Mouse (Mus musculus) spleen, adult 2 months (tissue): Measurements from ENCODE around the gene Psap.

Experiments used
- CTCF ChIP-seq: fragments of 200-500 bp; IDR thresholded peaks from 2 replicates; pipeline ENCODE4 v1.5.1; 2011; ENCODE audit warnings: mild to moderate bottlenecking, inconsistent platforms; ENCODE audit not compliant: insufficient read depth, insufficient read length, insufficient replicate concordance; ENCODE audit errors: extremely low read depth
- POLR2A ChIP-seq: fragments of 200-500 bp; IDR thresholded peaks from 2 replicates; pipeline ENCODE4 v1.6.1; 2011; ENCODE audit warnings: low read depth, low read length, inconsistent platforms

DNA sequence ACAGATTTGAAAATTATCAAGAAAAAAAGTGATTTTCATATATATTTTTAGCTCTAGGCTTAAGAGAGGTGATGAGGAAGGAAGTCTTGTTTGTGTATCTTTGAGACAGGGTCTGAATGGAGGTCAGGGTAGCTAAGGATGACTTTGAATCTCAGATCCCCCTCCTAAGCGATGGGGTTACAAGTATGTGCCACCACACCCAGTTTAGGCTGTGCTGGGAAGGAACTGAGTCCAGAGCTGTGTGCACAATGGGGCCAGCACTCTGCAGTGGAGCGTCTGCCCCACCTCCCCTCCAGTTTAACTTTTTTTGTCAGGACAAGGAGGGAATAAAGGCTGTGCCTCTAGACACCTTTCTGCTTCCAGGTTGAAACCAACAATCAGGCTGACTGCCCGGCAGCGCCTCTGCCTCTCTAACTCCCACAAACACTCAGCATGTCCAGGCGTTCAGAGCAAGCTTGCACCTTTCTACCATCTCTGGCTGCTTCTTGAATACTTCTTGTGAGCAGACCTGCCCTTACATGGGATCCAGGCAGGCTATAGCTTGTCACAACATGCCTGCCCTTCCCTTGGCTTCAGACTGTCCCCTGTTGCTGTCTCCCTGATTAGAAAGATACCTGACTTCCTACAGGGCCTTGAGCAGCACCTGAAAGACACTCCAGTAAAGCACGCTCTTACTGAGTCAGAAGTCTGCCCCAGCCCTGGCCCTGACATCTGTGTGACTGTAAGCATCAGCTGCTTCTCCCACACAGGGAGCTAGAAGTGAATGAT lies 46.9 kb upstream of the Psap start:
- no peak for TF ChIP-seq CTCF
- peak; percentile 17; the same call in 1 of the 2 replicates for TF ChIP-seq POLR2A
